Mouse (Mus musculus) MEL (cell line): ENCODE data around the gene Gm10271.

Experiments
- CHD1 ChIP-seq: IDR thresholded peaks from 2 replicates; pipeline ENCODE4 v1.6.1; 2012; ENCODE audit warnings: low read depth, mild to moderate bottlenecking, inconsistent platforms, low read length, improper control_type of control experiment
- CTCF ChIP-seq, 3 experiments: IDR thresholded peaks in 2 of 3; conservative IDR thresholded peaks in 1 of 3; 2 replicates each; pipeline ENCODE4 v1.5.1; 2011 to 2012; ENCODE audit warnings: low read length in 3 of 3, low read depth in 2 of 3, mild to moderate bottlenecking in 2 of 3, improper control_type of control experiment in 1 of 3, inconsistent platforms in 1 of 3, mixed read lengths in 1 of 3, moderate library complexity in 1 of 3; ENCODE audit not compliant: control insufficient read depth in 1 of 3, insufficient read depth in 1 of 3, poor library complexity in 1 of 3, severe bottlenecking in 1 of 3
- EP300 ChIP-seq, 2 experiments: IDR thresholded peaks; 2 replicates each; pipeline ENCODE4 v1.6.1; 2011; ENCODE audit warnings: improper control_type of control experiment in 2 of 2, low read length in 2 of 2, low read depth in 1 of 2, mild to moderate bottlenecking in 1 of 2
- GATA1 ChIP-seq: IDR thresholded peaks from 2 replicates; pipeline ENCODE4 v1.6.1; 2011; ENCODE audit warnings: low read depth, low read length, improper control_type of control experiment
- MYC ChIP-seq: IDR thresholded peaks from 2 replicates; pipeline ENCODE4 v1.6.1; 2011; ENCODE audit warnings: low read depth, mild to moderate bottlenecking, low read length, improper control_type of control experiment, moderate library complexity
- POLR2AphosphoS2 ChIP-seq: IDR thresholded peaks from 2 replicates; pipeline ENCODE4 v1.6.1; 2011; ENCODE audit warnings: low read length, improper control_type of control experiment
- UBTF ChIP-seq: IDR thresholded peaks from 2 replicates; pipeline ENCODE4 v1.6.1; 2012; ENCODE audit warnings: low read depth, mild to moderate bottlenecking, inconsistent platforms, low read length, improper control_type of control experiment, moderate library complexity, borderline replicate concordance; ENCODE audit not compliant: insufficient read depth

- no peak for TF ChIP-seq GATA1
- TF ChIP-seq POLR2AphosphoS2, result no peak
- no peak for TF ChIP-seq CHD1
- no peak for TF ChIP-seq UBTF
- no peak for TF ChIP-seq MYC
- TF ChIP-seq CTCF (IDR thresholded peaks at IDR 0.05 in 2 of 3, conservative IDR thresholded peaks at IDR 0.05 in 1 of 3; ENCODE audit: control insufficient read depth in 1 of 3, insufficient read depth in 1 of 3, low read depth in 2 of 3, low read length in 3 of 3, poor library complexity in 1 of 3, severe bottlenecking in 1 of 3), result no peak
- TF ChIP-seq EP300 (IDR thresholded peaks at IDR 0.05; ENCODE audit: low read depth in 1 of 2, low read length in 2 of 2), result no peak
These were observed 40.8 kb downstream of the Gm10271 start for GRCm38 (mm10) chr10:116931497-116932179.
